Mouse (Mus musculus) CH12.LX (cell line): ENCODE data around the gene Sec14l4.

ENCODE experiments used
- CHD1 ChIP-seq: IDR thresholded peaks from 2 replicates; pipeline ENCODE4 v1.6.1; 2012; ENCODE audit warnings: low read depth, low read length, improper control_type of control experiment, inconsistent platforms
- CTCF ChIP-seq, 2 experiments: IDR thresholded peaks in 1 of 2; conservative IDR thresholded peaks in 1 of 2; 2 replicates each; pipeline ENCODE4 v1.5.1; 2011 to 2012; ENCODE audit warnings: low read depth in 2 of 2, low read length in 2 of 2, improper control_type of control experiment in 1 of 2, inconsistent platforms in 1 of 2, mild to moderate bottlenecking in 1 of 2, moderate library complexity in 1 of 2
- EP300 ChIP-seq: IDR thresholded peaks from 2 replicates; pipeline ENCODE4 v1.6.1; 2011; ENCODE audit warnings: low read length, improper control_type of control experiment
- JUND ChIP-seq: conservative IDR thresholded peaks from 2 replicates; pipeline ENCODE4 v1.6.1; 2011; ENCODE audit warnings: low read depth, low read length, improper control_type of control experiment
- MAFK ChIP-seq: IDR thresholded peaks from 2 replicates; pipeline ENCODE4 v1.6.1; 2011; ENCODE audit warnings: low read length, improper control_type of control experiment; ENCODE audit not compliant: insufficient replicate concordance
- MAX ChIP-seq: IDR thresholded peaks from 2 replicates; pipeline ENCODE4 v1.6.1; 2011; ENCODE audit warnings: low read length, improper control_type of control experiment
- RAD21 ChIP-seq: IDR thresholded peaks from 2 replicates; pipeline ENCODE4 v1.6.1; 2011; ENCODE audit warnings: low read depth, mild to moderate bottlenecking, low read length, improper control_type of control experiment, moderate library complexity
- RCOR1 ChIP-seq: conservative IDR thresholded peaks from 2 replicates; pipeline ENCODE4 v1.6.1; 2012; ENCODE audit warnings: low read depth, mild to moderate bottlenecking, inconsistent platforms, low read length, improper control_type of control experiment

DNA sequence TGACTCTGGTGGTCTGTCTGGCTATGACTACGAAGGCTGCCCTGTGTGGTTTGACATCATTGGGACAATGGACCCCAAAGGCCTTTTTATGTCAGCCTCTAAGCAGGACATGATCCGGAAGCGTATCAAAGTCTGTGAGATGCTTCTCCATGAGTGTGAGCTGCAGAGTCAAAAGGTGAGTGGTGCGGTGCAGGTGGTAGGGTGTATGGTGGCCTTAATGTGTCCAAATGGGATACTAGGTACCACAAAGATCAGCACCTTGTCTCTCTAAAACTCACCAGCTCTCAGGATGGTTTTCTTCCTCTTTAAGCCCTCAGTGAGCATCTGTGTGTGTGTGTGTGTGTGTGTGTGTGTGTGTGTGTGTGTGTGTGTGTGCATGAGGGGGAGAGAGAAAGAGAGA lies 8.7 kb downstream of the Sec14l4 start:
- no peak for TF ChIP-seq CTCF (conservative IDR thresholded peaks at IDR 0.05 in 1 of 2, IDR thresholded peaks at IDR 0.05 in 1 of 2; ENCODE audit: low read depth in 2 of 2, low read length in 2 of 2)
- TF ChIP-seq EP300: no peak
- no peak for TF ChIP-seq CHD1
- no peak for TF ChIP-seq RCOR1
- TF ChIP-seq MAX: no peak
- TF ChIP-seq RAD21: no peak
- TF ChIP-seq JUND: no peak
- no peak for TF ChIP-seq MAFK
